Mouse (Mus musculus) embryonic facial prominence, embryonic 12.5 days (tissue): ENCODE measurements at regions not wholly inside any gene's neighbourhood (a gene's known extent, or its start where the extent isn't known, plus 50 kb on each side); places are given as distances from the start of the nearest gene placed in this dataset.

Experiments used
- ATAC-seq: fragments of 200-750 bp; cut with Nextera tagmentation; 2 replicates; pipeline ENCODE4 v1.8.0; 2017; ENCODE audit not compliant: insufficient number of reproducible peaks, insufficient read depth, low FRiP score, low TSS enrichment
- H3K27ac ChIP-seq: fragments of 300-500 bp; sonication (generic); 2 replicates; pipeline ENCODE4 v1.5.1; 2016; ENCODE audit warnings: mild to moderate bottlenecking
- H3K27me3 ChIP-seq: fragments of 300-500 bp; sonication (generic); 2 replicates; pipeline ENCODE4 v1.6.1; 2016; ENCODE audit warnings: mild to moderate bottlenecking, moderate library complexity
- H3K36me3 ChIP-seq: fragments of 300-500 bp; sonication (generic); 2 replicates; pipeline ENCODE4 v1.6.1; 2016; ENCODE audit warnings: mild to moderate bottlenecking
- H3K4me1 ChIP-seq: fragments of 300-500 bp; sonication (generic); 2 replicates; pipeline ENCODE4 v1.6.1; 2016
- H3K4me2 ChIP-seq: fragments of 300-500 bp; sonication (generic); replicated peaks from 2 replicates; pipeline ENCODE4 v1.6.1; 2016; ENCODE audit warnings: mild to moderate bottlenecking, moderate library complexity
- H3K4me3 ChIP-seq: fragments of 300-500 bp; sonication (generic); 2 replicates; pipeline ENCODE4 v1.5.1; 2016; ENCODE audit warnings: mild to moderate bottlenecking
- H3K9ac ChIP-seq: fragments of 300-500 bp; sonication (generic); 2 replicates; pipeline ENCODE4 v1.6.1; 2016; ENCODE audit warnings: mild to moderate bottlenecking, moderate library complexity
- H3K9me3 ChIP-seq: fragments of 300-500 bp; sonication (generic); 2 replicates; pipeline ENCODE4 v1.6.1; 2016; ENCODE audit warnings: mild to moderate bottlenecking, moderate library complexity
- WGBS: fragments of 180-500 bp; shearing (Covaris S2); methylation state at CpG from one replicate; pipeline ENCODE4 v1.1.7; 2016; 5-methylcytosine and 5-hydroxymethylcytosine counted together

GRCm38 (mm10) chr12:92589725-92590124, 740.8 kb upstream of the Sel1l start:
- H3K9ac ChIP-seq, result no peak overlapping the region
- H3K4me3 ChIP-seq, result no peak overlapping the region
- no peaks in the 10 kb centered on the region for H3K9me3 ChIP-seq
- no peak overlapping the region for H3K4me2 ChIP-seq
- H3K36me3 ChIP-seq, result no peaks in the 10 kb centered on the region
- 58% methylated on average over 2 of the region's 2 CpGs for WGBS
- no peaks in the 10 kb centered on the region for H3K4me1 ChIP-seq
- H3K27ac ChIP-seq, result no peak overlapping the region
- no peak for ATAC-seq
- H3K27me3 ChIP-seq, result no peaks in the 10 kb centered on the region

GRCm38 (mm10) chr12:92589305-92589704, 740.3 kb upstream of the Sel1l start:
- no peaks in the 10 kb centered on the region for H3K4me1 ChIP-seq
- ATAC-seq, result no peak
- no peak overlapping the region for H3K9ac ChIP-seq

DNA sequence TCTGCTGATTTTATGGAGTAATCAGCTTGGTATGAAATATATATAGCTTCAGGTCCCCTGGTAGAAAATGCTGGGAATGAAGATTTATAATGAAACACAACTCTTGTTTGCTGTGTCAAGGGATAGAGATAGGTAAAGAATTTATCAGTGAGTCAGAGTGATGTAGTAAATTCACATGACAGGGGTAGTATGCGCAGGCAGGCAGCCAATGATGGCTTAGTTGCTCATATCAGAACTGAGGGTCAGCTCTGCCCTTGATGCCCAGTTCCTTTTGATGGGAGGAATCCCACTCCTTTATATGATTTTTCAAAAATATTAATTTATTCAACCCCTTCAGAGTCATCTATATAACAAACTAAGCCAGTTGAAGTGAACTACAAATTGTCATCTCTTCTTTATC, 729.6 kb upstream of the Sel1l start:
- no peak overlapping the region for H3K4me3 ChIP-seq
- no peak overlapping the region for H3K4me2 ChIP-seq
- no peak overlapping the region for H3K27ac ChIP-seq
- no peak for ATAC-seq
- no peaks in the 10 kb centered on the region for H3K36me3 ChIP-seq
- no peaks in the 10 kb centered on the region for H3K9me3 ChIP-seq
- no peak overlapping the region for H3K9ac ChIP-seq
- WGBS, result 86% methylated on average over 1 of the region's 1 CpGs
- no peaks in the 10 kb centered on the region for H3K27me3 ChIP-seq
- no peaks in the 10 kb centered on the region for H3K4me1 ChIP-seq

More at GRCm38 (mm10) chr12:92589305-92589704, 740.3 kb upstream of the Sel1l start:
- Histone ChIP-seq H3K36me3 (no peaks in the 10 kb centered on the region), H3K27me3 (no peaks in the 10 kb centered on the region), H3K4me2 (no peak overlapping the region), H3K27ac (no peak overlapping the region), H3K9me3 (no peaks in the 10 kb centered on the region), H3K4me3 (no peak overlapping the region)
- WGBS, result 67% methylated on average over 6 of the region's 6 CpGs
